Mouse (Mus musculus): ENCODE measurements at regions not wholly inside any gene's neighbourhood (a gene's known extent, or its start where the extent isn't known, plus 50 kb on each side); places are given as distances from the start of the nearest gene placed in this dataset.

GRCm38 (mm10) chr2:148560013-148560773, 112.2 kb upstream of the Nxt1 start:
- ATAC-seq (no peak), DNase-seq (no peak)
- Histone ChIP-seq H3K9me3 (ENCODE audit: low read length) (no peaks in the 10 kb centered on the region), H3K4me1 (ENCODE audit: insufficient read depth) (no peaks in the 10 kb centered on the region), H3K4me3 (ENCODE audit: low read depth, low read length) (no peak overlapping the region), H3K36me3 (ENCODE audit: insufficient read depth) (no peaks in the 10 kb centered on the region), H3K4me2 (ENCODE audit: low read depth) (no peak overlapping the region), H3K27me3 (ENCODE audit: insufficient read depth, low read length) (no peaks in the 10 kb centered on the region), H3K27ac (ENCODE audit: low read depth, low read length) (no peak overlapping the region), H3K9ac (no peak overlapping the region)
- TF ChIP-seq CTCF (IDR thresholded peaks at IDR 0.05; ENCODE audit: low read depth) = no peak
- 85% methylated on average over 4 of the region's 4 CpGs for WGBS

- DNase-seq = no peak
- Histone ChIP-seq H3K9ac (no peak overlapping the region), H3K36me3 (ENCODE audit: insufficient read depth) (no peaks in the 10 kb centered on the region), H3K9me3 (ENCODE audit: low read length) (no peaks in the 10 kb centered on the region), H3K27ac (ENCODE audit: low read depth, low read length) (no peak overlapping the region), H3K4me1 (ENCODE audit: insufficient read depth) (no peaks in the 10 kb centered on the region), H3K27me3 (ENCODE audit: insufficient read depth, low read length) (no peaks in the 10 kb centered on the region), H3K4me2 (ENCODE audit: low read depth) (no peak overlapping the region), H3K4me3 (ENCODE audit: low read depth, low read length) (no peak overlapping the region)
- ATAC-seq = no peak
- TF ChIP-seq CTCF (IDR thresholded peaks at IDR 0.05; ENCODE audit: low read depth) = no peak
- 88% methylated on average over 4 of the region's 4 CpGs for WGBS
These were observed 113.0 kb upstream of the Nxt1 start for GRCm38 (mm10) chr2:148559376-148559775.

DNA sequence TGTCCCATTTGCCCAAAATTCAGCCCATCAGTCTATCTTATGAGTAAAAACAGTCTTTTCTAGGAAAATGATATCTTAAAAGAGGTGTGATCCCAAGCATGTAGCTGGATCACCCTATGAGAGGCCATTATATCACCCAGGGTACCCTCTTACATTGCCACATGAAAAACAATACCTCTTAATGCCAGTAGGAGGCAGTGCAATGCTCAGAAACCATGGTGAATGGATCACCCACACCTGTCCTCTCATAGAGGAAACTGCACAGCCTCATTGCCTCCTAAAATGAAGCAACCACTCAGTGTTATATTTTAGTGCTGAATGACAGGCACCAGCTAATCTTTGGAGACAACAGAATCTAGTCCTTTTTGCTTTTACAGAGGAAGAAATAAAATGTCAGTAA, 114.0 kb upstream of the Nxt1 start:
- H3K4me1 ChIP-seq (ENCODE audit: insufficient read depth) = no peaks in the 10 kb centered on the region
- H3K27me3 ChIP-seq (ENCODE audit: insufficient read depth, low read length) = no peaks in the 10 kb centered on the region
- DNase-seq (no peak), ATAC-seq (no peak)
- no peak overlapping the region for H3K27ac ChIP-seq (ENCODE audit: low read depth, low read length)
- H3K9ac ChIP-seq = no peak overlapping the region
- no peak overlapping the region for H3K4me3 ChIP-seq (ENCODE audit: low read depth, low read length)
- H3K36me3 ChIP-seq (ENCODE audit: insufficient read depth) = no peaks in the 10 kb centered on the region
- TF ChIP-seq CTCF (IDR thresholded peaks at IDR 0.05; ENCODE audit: low read depth) = peak; percentile 24; the same call in 1 of the 2 replicates
- no peak overlapping the region for H3K4me2 ChIP-seq (ENCODE audit: low read depth)
- no peaks in the 10 kb centered on the region for H3K9me3 ChIP-seq (ENCODE audit: low read length)

DNA sequence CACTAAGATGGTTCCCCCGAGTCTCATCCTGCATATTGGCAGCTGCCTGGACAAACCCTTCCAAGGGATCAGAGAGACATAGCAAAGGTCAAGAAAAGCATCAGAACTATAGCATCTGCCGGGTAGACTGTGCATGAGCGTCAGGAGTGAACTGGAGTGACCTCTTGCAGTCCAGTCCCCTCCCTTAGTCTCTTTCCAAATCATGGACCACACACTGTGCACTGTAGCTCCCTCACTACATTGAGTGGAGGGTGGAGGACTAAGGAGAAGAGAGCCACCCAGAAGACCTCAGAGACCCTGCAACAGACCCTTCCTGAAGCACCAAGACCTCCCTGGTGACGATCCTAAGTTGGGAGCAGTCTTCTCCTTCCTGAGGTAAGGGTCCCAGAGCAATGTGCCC, 107.8 kb upstream of the Cd93 start:
- H3K4me1 ChIP-seq (ENCODE audit: insufficient read depth) = no peaks in the 10 kb centered on the region
- no peak overlapping the region for H3K9ac ChIP-seq
- no peak overlapping the region for H3K4me3 ChIP-seq (ENCODE audit: low read depth, low read length)
- ATAC-seq (no peak), DNase-seq (no peak)
- H3K9me3 ChIP-seq (ENCODE audit: low read length) = no peaks in the 10 kb centered on the region
- H3K36me3 ChIP-seq (ENCODE audit: insufficient read depth) = no peaks in the 10 kb centered on the region
- H3K27me3 ChIP-seq (ENCODE audit: insufficient read depth, low read length) = no peaks in the 10 kb centered on the region
- H3K27ac ChIP-seq (ENCODE audit: low read depth, low read length) = no peak overlapping the region
- WGBS = 89% methylated on average over 4 of the region's 4 CpGs
- no peak for TF ChIP-seq CTCF (IDR thresholded peaks at IDR 0.05; ENCODE audit: low read depth)
- no peak overlapping the region for H3K4me2 ChIP-seq (ENCODE audit: low read depth)

DNA sequence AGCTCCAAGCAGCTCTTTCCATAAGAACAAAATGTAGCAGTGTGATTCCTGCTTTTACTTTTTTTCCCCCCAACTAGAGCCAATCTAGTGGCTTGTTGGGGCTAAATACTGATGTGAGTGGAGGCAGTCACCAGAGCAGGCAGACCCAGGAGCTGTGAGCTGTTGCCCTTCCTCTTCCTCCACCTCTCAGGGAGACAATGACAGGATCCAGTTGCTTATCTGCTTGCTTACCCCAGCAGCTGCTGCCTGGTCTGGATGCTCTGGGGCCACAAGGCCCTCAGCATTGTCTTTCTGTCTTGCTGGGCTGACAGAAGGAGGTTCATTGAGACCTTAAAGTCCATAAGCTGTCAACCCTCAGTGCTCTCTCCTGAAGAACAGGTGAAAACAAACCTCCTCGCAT, 106.3 kb upstream of the Cd93 start:
- no peaks in the 10 kb centered on the region for H3K36me3 ChIP-seq (ENCODE audit: insufficient read depth)
- H3K9me3 ChIP-seq (ENCODE audit: low read length) = no peaks in the 10 kb centered on the region
- no peak for ATAC-seq
- H3K27ac ChIP-seq (ENCODE audit: low read depth, low read length) = no peak overlapping the region
- H3K4me3 ChIP-seq (ENCODE audit: low read depth, low read length) = no peak overlapping the region
- TF ChIP-seq CTCF (IDR thresholded peaks at IDR 0.05; ENCODE audit: low read depth) = no peak
- H3K9ac ChIP-seq = no peak overlapping the region
- 95% methylated on average over 1 of the region's 1 CpGs for WGBS
- H3K4me2 ChIP-seq (ENCODE audit: low read depth) = no peak overlapping the region
- H3K4me1 ChIP-seq (ENCODE audit: insufficient read depth) = no peaks in the 10 kb centered on the region
- no peaks in the 10 kb centered on the region for H3K27me3 ChIP-seq (ENCODE audit: insufficient read depth, low read length)
- no peak for DNase-seq

DNA sequence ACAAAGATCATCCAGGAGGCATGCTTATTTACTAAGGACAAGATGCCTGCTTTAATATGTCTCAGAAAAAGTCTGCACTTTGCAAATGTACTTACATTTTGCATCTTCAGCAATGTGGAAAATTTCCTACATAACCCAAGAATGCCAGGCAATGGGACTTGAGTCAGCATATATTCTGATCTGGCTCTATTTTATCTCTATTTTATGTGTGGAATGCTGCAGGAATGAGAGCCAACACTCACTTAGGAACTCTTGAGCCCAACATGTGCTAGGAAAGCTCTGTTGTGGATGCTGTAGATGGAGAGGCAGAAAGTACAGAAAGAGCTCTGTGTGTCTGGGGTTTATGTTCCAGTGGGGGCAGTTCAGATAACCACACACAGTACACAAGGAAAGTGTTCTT, 99.0 kb upstream of the Cd93 start:
- Histone ChIP-seq H3K36me3 (ENCODE audit: insufficient read depth) (no peaks in the 10 kb centered on the region), H3K9ac (no peak overlapping the region), H3K9me3 (ENCODE audit: low read length) (no peaks in the 10 kb centered on the region), H3K4me1 (ENCODE audit: insufficient read depth) (no peaks in the 10 kb centered on the region), H3K4me2 (ENCODE audit: low read depth) (no peak overlapping the region), H3K27ac (ENCODE audit: low read depth, low read length) (no peak overlapping the region), H3K4me3 (ENCODE audit: low read depth, low read length) (no peak overlapping the region), H3K27me3 (ENCODE audit: insufficient read depth, low read length) (no peaks in the 10 kb centered on the region)
- no peak for TF ChIP-seq CTCF (IDR thresholded peaks at IDR 0.05; ENCODE audit: low read depth)
- DNase-seq (no peak), ATAC-seq (no peak)

- no peak overlapping the region for H3K4me3 ChIP-seq (ENCODE audit: low read depth, low read length)
- no peaks in the 10 kb centered on the region for H3K4me1 ChIP-seq (ENCODE audit: insufficient read depth)
- H3K4me2 ChIP-seq (ENCODE audit: low read depth) = no peak overlapping the region
- 72% methylated on average over 3 of the region's 3 CpGs for WGBS
- no peak overlapping the region for H3K9ac ChIP-seq
- ATAC-seq (peak; percentile 48), DNase-seq (no peak)
- no peaks in the 10 kb centered on the region for H3K9me3 ChIP-seq (ENCODE audit: low read length)
- no peak for TF ChIP-seq CTCF (IDR thresholded peaks at IDR 0.05; ENCODE audit: low read depth)
- no peak overlapping the region for H3K27ac ChIP-seq (ENCODE audit: low read depth, low read length)
- no peaks in the 10 kb centered on the region for H3K27me3 ChIP-seq (ENCODE audit: insufficient read depth, low read length)
- H3K36me3 ChIP-seq (ENCODE audit: insufficient read depth) = no peaks in the 10 kb centered on the region
These were observed 94.6 kb upstream of the Cd93 start for GRCm38 (mm10) chr2:148537914-148538510.
